Mouse (Mus musculus) heart, adult 2 months (tissue): ENCODE data around the gene Zyx.

Experiments
- CTCF ChIP-seq: fragments of 200-600 bp; IDR thresholded peaks from 2 replicates; pipeline ENCODE4 v1.8.1; 2022; ENCODE audit warnings: antibody characterized with exemption, mild to moderate bottlenecking, moderate library complexity
- EP300 ChIP-seq: fragments of 200-500 bp; IDR thresholded peaks from 2 replicates; pipeline ENCODE4 v1.6.1; 2011; ENCODE audit warnings: low read depth, low read length, control low read depth; ENCODE audit not compliant: insufficient read depth
- POLR2A ChIP-seq: fragments of 200-500 bp; IDR thresholded peaks from 2 replicates; pipeline ENCODE4 v1.6.1; 2011; ENCODE audit warnings: mild to moderate bottlenecking, low read depth, low read length, control low read depth; ENCODE audit not compliant: insufficient read depth

- TF ChIP-seq CTCF (no peak), EP300 (no peak), POLR2A (no peak)
Measured at GRCm38 (mm10) chr6:42379551-42379950, 30.1 kb downstream of the Zyx start.
